18 mouse cellular contexts compared by ENCODE assay signal in the genomic region with DNA sequence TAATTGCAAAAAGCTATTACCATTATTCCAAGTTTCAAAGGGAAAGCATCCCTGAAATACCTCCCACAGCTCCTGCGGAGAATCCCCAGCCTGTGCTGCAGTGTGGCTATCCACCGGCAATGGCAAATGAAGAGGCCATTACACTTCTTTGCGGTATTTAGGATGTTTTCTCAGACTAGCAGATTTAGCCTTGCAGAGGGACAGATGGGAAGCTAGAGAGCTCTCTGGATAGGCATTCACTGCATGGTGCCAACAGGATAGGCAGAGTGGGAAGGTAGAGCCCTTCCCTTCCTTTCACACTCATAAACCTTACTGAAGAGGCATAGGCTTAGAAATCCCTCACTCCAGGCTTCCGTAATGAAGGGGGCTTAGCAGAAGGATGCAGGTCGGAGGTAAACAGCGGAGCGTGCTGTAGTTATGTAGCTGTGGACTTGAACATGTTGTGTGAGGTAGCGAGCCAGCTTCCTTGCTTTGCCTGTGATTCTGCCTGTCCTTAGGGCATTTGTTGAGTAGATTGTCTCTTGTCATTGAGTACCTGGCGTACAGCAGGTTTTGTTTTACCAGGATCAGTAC.
DNase-seq lines count a peak whose midpoint lies in the region; ATAC-seq and TF ChIP-seq lines count a peak whose summit lies in the region.
"Had no signal": no experiment of that assay in that cellular context is flagged by ENCODE, and none has a peak within 500 bp of the region (broad histone marks: within the 10 kb centered on the region; RNA-seq: fewer than 3 reads in every experiment).

No protein-coding gene starts in this region.

- WGBS in heart, embryonic 10.5 days: 89% methylated on average over 9 of the region's 9 CpGs
- 37% methylated on average over 9 of the region's 9 CpGs for WGBS in cerebellum, adult 2 months

- POLR2A ChIA-PET in Patski (lab: Charles Lee): no interaction called here

- H3K27ac ChIP-seq in heart, embryonic 10.5 days: no peak overlapping the region
- peak overlapping the region; percentile 77 for H3K27ac ChIP-seq in cerebellum, adult 2 months (ENCODE audit: insufficient read depth, low read length)
- H3K27ac ChIP-seq: hindbrain, embryonic 13.5 days; intestine, embryonic 15.5 days; macrophage; stomach, embryonic 15.5 days had no signal

- no peak for DNase-seq in cerebellum, postnatal 4 days (ENCODE audit: low spot score in 2 of 2)
- DNase-seq in heart, embryonic 10.5 days (ENCODE audit: low spot score): peak; percentile 63
- DNase-seq in heart, adult 9 months (ENCODE audit: low spot score in 2 of 2): no peak
- DNase-seq in Patski (ENCODE audit: low read depth, low spot score) (no peak), MN1 (ENCODE audit: low spot score) (no peak)
- peak; percentile 67 to 78 for DNase-seq in cerebellum, adult 2 months
- no peak for DNase-seq in spleen, adult 18-20 months
- DNase-seq: adrenal gland, postnatal 14 days; kidney, adult 8-10 months; kidney, postnatal 14 days; right cerebral cortex, postnatal 4 days; thymus, postnatal 25 days had no signal

- no peaks in the 10 kb centered on the region for H3K36me3 ChIP-seq in heart, embryonic 10.5 days
- H3K36me3 ChIP-seq: hindbrain, embryonic 13.5 days; intestine, embryonic 15.5 days; stomach, embryonic 15.5 days had no signal

- H3K9me3 ChIP-seq in heart, embryonic 10.5 days: no peaks in the 10 kb centered on the region
- H3K9me3 ChIP-seq: hindbrain, embryonic 13.5 days; intestine, embryonic 15.5 days; stomach, embryonic 15.5 days had no signal

- H3K27me3 ChIP-seq in heart, embryonic 10.5 days (ENCODE audit: insufficient read depth, poor library complexity, severe bottlenecking): no peaks in the 10 kb centered on the region
- no peaks in the 10 kb centered on the region for H3K27me3 ChIP-seq in Patski
- H3K27me3 ChIP-seq in cerebellum, adult 2 months (ENCODE audit: control insufficient read depth, insufficient read depth, low read length): no peaks in the 10 kb centered on the region
- H3K27me3 ChIP-seq: hindbrain, embryonic 13.5 days; intestine, embryonic 15.5 days; stomach, embryonic 15.5 days had no signal

- H3K4me3 ChIP-seq in heart, embryonic 10.5 days: no peak overlapping the region
- H3K4me3 ChIP-seq in cerebellum, adult 2 months (replicated peaks; ENCODE audit: insufficient read depth, low read depth, low read length): no peak overlapping the region
- H3K4me3 ChIP-seq: hindbrain, embryonic 13.5 days; intestine, embryonic 15.5 days; stomach, embryonic 15.5 days had no signal

- in situ Hi-C loops in Patski (cut with MboI; ENCODE audit: low pct_unique_long_range_greater_than_20kb): no loop called here

- CTCF ChIA-PET in Patski (lab: Charles Lee): interaction anchor here (0.9 to 1.7 kb wide), 5 partner anchors 8 to 20 kb away, joined by 3 to 5 read pairs (median 3); no protein-coding TSS in a partner anchor

- peak; percentile 76 for ATAC-seq in cerebellum, adult (ENCODE audit: insufficient number of reproducible peaks, low FRiP score, low TSS enrichment)
- ATAC-seq in Patski: peak; percentile 47
- ATAC-seq: intestine, embryonic 15.5 days; lung, postnatal 0 days had no signal

- no peak for TF ChIP-seq CTCF in Patski (IDR thresholded peaks at IDR 0.05)
- no peak for TF ChIP-seq CTCF in cerebellum, adult 2 months (IDR thresholded peaks at IDR 0.05; ENCODE audit: borderline replicate concordance, insufficient read depth, low read depth, low read length)

- TF ChIP-seq POLR2A in cerebellum, adult 2 months (IDR thresholded peaks at IDR 0.05; ENCODE audit: borderline replicate concordance, insufficient read depth, low read length): 0 out of 2 replicates have a peak, but pooled peaks have one; percentile 11

- peaks cover 4% of the 10 kb centered on the region for H3K4me1 ChIP-seq in heart, embryonic 10.5 days
- peaks cover 45% of the 10 kb centered on the region for H3K4me1 ChIP-seq in cerebellum, adult 2 months (ENCODE audit: control insufficient read depth, insufficient read depth, low read length)
- H3K4me1 ChIP-seq: intestine, embryonic 15.5 days; stomach, embryonic 15.5 days had no signal

Comparison
In these comparisons a context has a peak if more than half of its experiments do, and no peak if none do; other contexts are left out.
1. DNase-seq: peak in heart, embryonic 10.5 days (single experiment) and cerebellum, adult 2 months (2 of 2); none in cerebellum, postnatal 4 days (0 of 2), heart, adult 9 months (0 of 2), Patski (single experiment), spleen, adult 18-20 months (0 of 2) and MN1 (single experiment).